Mouse (Mus musculus) small intestine, adult 2 months (tissue): Measurements from ENCODE around the gene Epha7. TPM values are rescaled to one million over a fixed set of nuclear protein-coding genes. Genes with fewer than 3 reads are reported as not detected.

Source experiments
- H3K27ac ChIP-seq: fragments of 200-500 bp; 2 replicates; pipeline ENCODE4 v1.5.1; 2012; ENCODE audit warnings: low read depth, low read length, control low read depth, inconsistent platforms; ENCODE audit not compliant: insufficient read depth
- H3K27me3 ChIP-seq: fragments of 200-500 bp; 2 replicates; pipeline ENCODE4 v1.6.1; 2012; ENCODE audit warnings: mild to moderate bottlenecking, moderate library complexity, low read length, inconsistent platforms; ENCODE audit not compliant: control insufficient read depth, insufficient read depth
- H3K36me3 ChIP-seq: fragments of 200-500 bp; 2 replicates; pipeline ENCODE4 v1.6.1; 2012; ENCODE audit warnings: mild to moderate bottlenecking, low read length, control low read depth, inconsistent platforms; ENCODE audit not compliant: control insufficient read depth, insufficient read depth
- H3K4me1 ChIP-seq: fragments of 200-500 bp; 2 replicates; pipeline ENCODE4 v1.6.1; 2012; ENCODE audit warnings: low read length, inconsistent platforms, mixed read lengths; ENCODE audit not compliant: control insufficient read depth, insufficient read depth, insufficient read length
- H3K4me3 ChIP-seq: fragments of 200-500 bp; 2 replicates; pipeline ENCODE4 v1.5.1; 2012; ENCODE audit warnings: low read depth, mild to moderate bottlenecking, control low read depth, inconsistent platforms, low read length, moderate library complexity
- CTCF ChIP-seq: fragments of 200-500 bp; IDR thresholded peaks from 2 replicates; pipeline ENCODE4 v1.5.1; 2012; ENCODE audit warnings: low read depth, mild to moderate bottlenecking, control low read depth, inconsistent platforms, low read length, moderate library complexity, mixed read lengths; ENCODE audit not compliant: insufficient replicate concordance, insufficient read length; ENCODE audit errors: extremely low read depth
- POLR2A ChIP-seq: fragments of 200-500 bp; IDR thresholded peaks from 2 replicates; pipeline ENCODE4 v1.6.1; 2012; ENCODE audit warnings: low read depth, mild to moderate bottlenecking, control low read depth, inconsistent platforms, low read length, moderate library complexity
- WGBS: fragments of 180-500 bp; shearing (Covaris S2); methylation state at CpG from one replicate; pipeline ENCODE4 v1.1.7; 2018; 5-methylcytosine and 5-hydroxymethylcytosine counted together
- polyA plus RNA-seq: library from polyadenylated mRNA; depleted of rRNA; stranded (reverse); fragments of >200 nt; gene quantifications from 2 replicates; pipeline ENCODE4 v1.2.3, GENCODE M21; 2012

Epha7 gene
- polyA plus RNA-seq, 1 experiment, result 0.16 TPM

- no peak overlapping the region for H3K4me3 ChIP-seq
- no peaks in the 10 kb centered on the region for H3K27me3 ChIP-seq
- no peak for TF ChIP-seq CTCF
- no peak for TF ChIP-seq POLR2A
- no peak overlapping the region for H3K27ac ChIP-seq
- no peaks in the 10 kb centered on the region for H3K36me3 ChIP-seq
- 91% methylated on average over 11 of the region's 11 CpGs for WGBS
- no peaks in the 10 kb centered on the region for H3K4me1 ChIP-seq
Measured at GRCm38 (mm10) chr4:28871615-28872014, 58.7 kb downstream of the Epha7 start.

GRCm38 (mm10) chr4:28881271-28882044, 68.5 kb downstream of the Epha7 start:
- H3K4me1 ChIP-seq, result no peaks in the 10 kb centered on the region
- H3K27ac ChIP-seq, result no peak overlapping the region
- no peak overlapping the region for H3K4me3 ChIP-seq
- WGBS, result 68% methylated on average over 5 of the region's 5 CpGs
- TF ChIP-seq CTCF (no peak), POLR2A (no peak)
- H3K36me3 ChIP-seq, result no peaks in the 10 kb centered on the region
- no peaks in the 10 kb centered on the region for H3K27me3 ChIP-seq

DNA sequence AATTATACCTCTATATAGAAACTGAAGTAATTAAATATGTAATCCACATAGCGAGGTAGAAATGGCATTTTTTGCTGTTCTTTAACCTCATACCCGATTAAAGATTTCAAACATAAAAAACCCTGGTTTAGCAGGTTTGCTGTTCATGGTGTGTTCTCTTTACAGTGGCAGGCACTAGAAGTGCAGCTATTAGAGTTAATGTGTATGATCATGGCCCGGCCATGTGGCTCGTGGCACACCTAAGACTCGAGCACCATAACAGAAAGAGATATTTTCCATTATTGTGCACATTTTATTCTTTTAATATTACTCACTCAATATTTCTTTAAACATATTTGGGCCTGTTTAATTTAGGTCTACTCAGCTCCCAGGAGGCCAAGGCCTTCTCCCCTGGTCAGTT, 76.7 kb downstream of the Epha7 start:
- WGBS, result 77% methylated on average over 5 of the region's 5 CpGs

DNA sequence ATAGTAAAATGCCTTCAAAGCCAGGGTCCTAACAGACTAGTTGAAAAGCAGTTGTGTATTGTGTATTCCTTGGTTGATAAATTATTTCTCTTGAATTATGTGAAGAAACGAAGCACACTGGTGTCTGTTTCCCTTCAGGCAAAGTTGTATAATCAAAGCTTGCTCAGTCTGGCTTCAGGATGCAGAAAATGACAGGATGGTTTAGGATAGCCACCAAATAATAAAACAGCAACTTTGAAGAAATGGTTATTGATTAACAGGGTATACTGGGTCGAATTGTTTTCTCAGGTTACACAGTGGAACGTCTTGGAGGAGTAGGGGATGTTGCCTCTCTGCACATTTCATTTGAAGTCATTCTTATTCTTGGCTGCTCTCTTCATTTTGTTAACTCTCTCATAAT, 77.2 kb downstream of the Epha7 start:
- H3K27ac ChIP-seq, result no peak overlapping the region
- TF ChIP-seq CTCF, result no peak
- TF ChIP-seq POLR2A, result no peak
- H3K4me3 ChIP-seq, result no peak overlapping the region
- no peaks in the 10 kb centered on the region for H3K27me3 ChIP-seq
- H3K36me3 ChIP-seq, result no peaks in the 10 kb centered on the region
- 30% methylated on average over 3 of the region's 3 CpGs for WGBS
- H3K4me1 ChIP-seq, result no peaks in the 10 kb centered on the region

More for the DNA sequence above, 76.7 kb downstream of the Epha7 start:
- Histone ChIP-seq H3K27me3 (no peaks in the 10 kb centered on the region), H3K27ac (no peak overlapping the region), H3K4me1 (no peaks in the 10 kb centered on the region), H3K36me3 (no peaks in the 10 kb centered on the region), H3K4me3 (no peak overlapping the region)
- no peak for TF ChIP-seq CTCF
- TF ChIP-seq POLR2A, result no peak

GRCm38 (mm10) chr4:28895480-28895879, 82.5 kb downstream of the Epha7 start:
- no peaks in the 10 kb centered on the region for H3K4me1 ChIP-seq
- no peaks in the 10 kb centered on the region for H3K36me3 ChIP-seq
- 86% methylated on average over 7 of the region's 7 CpGs for WGBS
- H3K27me3 ChIP-seq, result no peaks in the 10 kb centered on the region
- H3K4me3 ChIP-seq, result no peak overlapping the region
- H3K27ac ChIP-seq, result no peak overlapping the region
- no peak for TF ChIP-seq POLR2A
- TF ChIP-seq CTCF, result no peak

DNA sequence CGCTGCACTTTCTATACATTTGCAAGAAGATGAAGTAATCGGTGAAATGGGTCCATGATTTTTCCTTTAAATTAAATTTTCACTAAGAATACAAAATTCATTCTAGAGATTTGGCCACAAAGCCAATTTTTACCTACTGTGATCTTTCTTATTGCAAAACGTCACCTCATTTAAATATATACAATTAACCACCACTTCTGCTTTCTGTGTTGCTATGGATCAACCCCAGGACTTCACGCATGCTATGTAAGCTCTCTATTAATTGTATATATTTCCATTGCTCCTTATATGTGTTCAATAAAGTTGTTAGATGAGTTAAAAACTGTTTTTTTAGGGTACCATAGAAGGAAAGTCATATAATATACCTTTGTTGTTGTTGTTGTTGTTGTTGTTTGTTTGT, 86.4 kb downstream of the Epha7 start:
- Histone ChIP-seq H3K27me3 (no peaks in the 10 kb centered on the region), H3K4me1 (no peaks in the 10 kb centered on the region), H3K27ac (no peak overlapping the region), H3K4me3 (no peak overlapping the region), H3K36me3 (no peaks in the 10 kb centered on the region)
- no peak for TF ChIP-seq POLR2A
- no peak for TF ChIP-seq CTCF
- WGBS, result 91% methylated on average over 4 of the region's 4 CpGs

- no peaks in the 10 kb centered on the region for H3K36me3 ChIP-seq
- WGBS, result 81% methylated on average over 11 of the region's 11 CpGs
- TF ChIP-seq POLR2A (no peak), CTCF (no peak)
- H3K4me1 ChIP-seq, result no peaks in the 10 kb centered on the region
- no peaks in the 10 kb centered on the region for H3K27me3 ChIP-seq
- H3K27ac ChIP-seq, result no peak overlapping the region
- H3K4me3 ChIP-seq, result no peak overlapping the region
Measured at GRCm38 (mm10) chr4:28899783-28900182, 86.9 kb downstream of the Epha7 start.
